Mouse (Mus musculus) liver, adult (tissue): Measurements from ENCODE around the gene Fxn.

ENCODE experiments used
- GATA4 ChIP-seq: IDR thresholded peaks from 2 replicates; pipeline ENCODE4 v1.6.1; 2014; ENCODE audit warnings: mild to moderate bottlenecking, low read length; ENCODE audit not compliant: insufficient replicate concordance

Fxn gene

GRCm38 (mm10) chr19:24307271-24308221, 27.1 kb upstream of the Fxn start:
- TF ChIP-seq GATA4, result no peak

- TF ChIP-seq GATA4, result no peak
Measured at GRCm38 (mm10) chr19:24306351-24306750, 25.9 kb upstream of the Fxn start.

GRCm38 (mm10) chr19:24302198-24302597, 21.8 kb upstream of the Fxn start:
- no peak for TF ChIP-seq GATA4

- no peak for TF ChIP-seq GATA4
Measured at GRCm38 (mm10) chr19:24301768-24302148, 21.4 kb upstream of the Fxn start.

DNA sequence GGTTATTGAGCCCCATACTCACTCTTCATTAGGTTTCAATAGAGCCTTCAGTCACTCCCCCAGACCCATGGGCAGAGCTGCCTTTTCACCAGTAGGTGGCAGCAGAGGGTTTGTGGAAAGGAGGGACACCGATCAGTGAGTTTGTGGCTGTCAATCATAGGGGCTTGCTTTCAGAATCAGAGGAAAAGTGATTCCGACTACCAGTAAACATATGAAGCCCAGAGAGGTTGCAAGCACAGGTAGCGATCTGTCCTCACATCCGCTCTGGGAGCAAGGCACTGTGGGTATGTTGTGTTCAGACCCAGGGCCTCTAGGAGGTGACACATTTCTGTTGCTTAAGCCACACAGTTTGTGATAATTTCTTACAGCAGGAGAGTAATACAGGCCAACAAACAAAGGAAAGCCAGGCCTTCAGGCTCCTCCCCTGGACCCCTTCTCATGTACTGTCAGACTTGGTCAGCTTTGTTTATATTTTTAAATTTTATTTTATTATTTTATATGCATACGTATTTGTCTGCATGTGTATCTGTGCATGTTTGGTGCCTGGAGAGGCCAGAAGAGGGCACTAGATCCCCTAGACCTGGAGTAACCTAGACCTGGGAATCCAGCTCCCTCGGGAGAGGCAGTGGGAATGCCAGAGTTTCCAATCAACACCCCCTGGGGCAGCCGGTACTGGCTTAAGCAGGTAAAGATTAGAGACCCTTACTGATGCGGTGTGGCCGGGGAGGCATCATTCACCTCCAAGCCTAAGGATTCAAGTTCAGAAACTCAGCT, 20.8 kb upstream of the Fxn start:
- no peak for TF ChIP-seq GATA4

DNA sequence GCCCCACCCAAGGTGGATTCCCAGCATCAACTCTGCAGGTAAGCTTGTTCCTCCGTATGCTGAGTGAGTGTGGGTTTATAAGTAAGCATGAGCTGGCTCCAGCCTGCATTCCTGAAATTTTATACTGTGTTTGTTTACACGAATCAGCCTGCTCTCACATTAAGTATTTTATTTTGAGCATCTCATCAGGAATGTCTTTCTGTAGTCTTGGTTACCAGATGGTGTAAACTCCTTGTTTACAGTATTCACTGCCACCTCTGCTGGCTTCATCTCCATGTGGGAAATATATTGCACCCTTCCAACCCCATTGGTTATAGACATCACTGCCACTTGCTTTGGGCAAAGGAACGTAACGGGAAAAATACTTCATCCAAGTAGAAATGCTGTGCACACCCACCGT, 13.1 kb upstream of the Fxn start:
- TF ChIP-seq GATA4, result no peak

GRCm38 (mm10) chr19:24284187-24284586, 3.8 kb upstream of the Fxn start:
- no peak for TF ChIP-seq GATA4

DNA sequence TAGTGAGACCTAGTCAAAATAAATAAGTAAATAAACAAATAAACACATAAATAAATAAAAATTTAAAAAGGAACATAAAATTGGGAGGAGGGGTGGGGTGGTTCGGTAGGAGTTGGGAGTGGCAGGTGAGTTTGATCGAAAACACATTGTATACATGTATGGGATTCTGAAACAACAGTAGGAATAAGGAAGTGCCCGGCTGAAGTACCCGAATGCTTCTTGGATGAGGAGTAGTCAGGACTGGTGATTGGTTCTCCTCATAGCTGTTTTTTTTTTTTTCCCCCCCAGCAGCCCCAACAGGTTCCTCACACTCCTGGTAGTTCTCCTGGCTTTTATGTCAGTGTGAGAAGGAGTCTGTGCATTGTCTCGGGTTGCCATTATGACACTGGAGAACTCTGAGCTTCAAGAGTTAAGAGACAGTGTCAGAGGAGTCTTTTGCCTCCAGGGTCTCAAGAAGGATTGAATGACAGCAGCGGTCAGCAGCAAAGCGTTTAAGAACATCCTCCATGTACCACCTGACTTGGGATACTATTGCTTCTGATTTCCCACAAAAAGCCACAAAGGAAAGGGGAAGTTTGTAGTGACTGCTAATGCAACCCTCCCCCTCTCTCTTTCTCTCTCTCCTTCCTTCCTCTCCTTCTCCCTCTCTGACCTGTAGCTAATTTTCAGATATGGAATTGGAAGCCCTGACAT, 1.0 kb upstream of the Fxn start:
- TF ChIP-seq GATA4, result no peak

GRCm38 (mm10) chr19:24279706-24280600, 452 bp downstream of the Fxn start:
- no peak for TF ChIP-seq GATA4

GRCm38 (mm10) chr19:24278859-24279258, 1.5 kb downstream of the Fxn start:
- TF ChIP-seq GATA4, result no peak

- no peak for TF ChIP-seq GATA4
Measured at GRCm38 (mm10) chr19:24274281-24274680, 6.1 kb downstream of the Fxn start.

GRCm38 (mm10) chr19:24271746-24272426, 8.5 kb downstream of the Fxn start:
- TF ChIP-seq GATA4, result no peak

- TF ChIP-seq GATA4, result no peak
Measured at GRCm38 (mm10) chr19:24271326-24271725, 9.1 kb downstream of the Fxn start.

- TF ChIP-seq GATA4, result no peak
Measured at GRCm38 (mm10) chr19:24268531-24268930, 11.9 kb downstream of the Fxn start.
